8 mouse cellular contexts compared by ENCODE assay signal in the genomic region with DNA sequence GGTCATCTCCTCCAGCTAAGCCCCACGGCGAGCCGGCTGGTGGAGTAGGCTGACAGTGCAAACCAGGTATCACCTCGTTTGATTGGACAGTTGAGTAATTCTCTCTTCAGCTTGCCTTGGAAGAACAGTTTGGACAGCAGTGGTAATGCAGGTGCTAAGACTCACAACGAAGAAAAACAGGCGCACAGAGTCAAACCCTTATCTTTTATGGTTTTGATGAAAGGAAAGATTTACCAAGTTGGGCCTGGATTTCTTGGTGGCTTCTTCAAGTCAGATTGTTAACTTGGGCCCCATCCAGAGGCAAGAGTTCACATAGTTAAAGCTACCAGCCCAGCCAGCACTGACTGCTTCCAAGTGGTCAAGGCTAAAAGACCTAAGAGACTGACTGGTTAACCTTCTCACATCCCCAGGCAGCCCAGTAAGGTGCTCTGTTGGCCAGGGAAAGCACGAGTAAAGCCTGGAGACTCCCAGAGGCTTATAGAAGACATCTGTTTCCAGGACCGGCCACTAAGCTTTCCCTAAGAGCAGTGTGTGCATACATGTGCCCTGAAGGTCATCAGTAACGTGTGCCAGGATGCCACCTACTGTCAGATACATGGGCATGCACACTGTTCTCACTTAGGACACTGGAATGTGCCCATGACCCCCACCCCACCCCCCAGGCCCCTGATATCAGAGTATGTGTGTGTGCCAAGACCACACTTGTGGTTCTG.
DNase-seq lines count a peak whose midpoint lies in the region; ATAC-seq and TF ChIP-seq lines count a peak whose summit lies in the region.

No protein-coding gene starts in this region.

- 66% methylated on average over 9 of the region's 9 CpGs for WGBS in hindbrain, embryonic 13.5 days
- WGBS in hindbrain, embryonic 11.5 days, result 65% methylated on average over 9 of the region's 9 CpGs
- 57% methylated on average over 9 of the region's 9 CpGs for WGBS in hindbrain, postnatal 0 days

- peak; percentile 57 for TF ChIP-seq CTCF in hindbrain, postnatal 0 days (IDR thresholded peaks at IDR 0.05; ENCODE audit: low read depth)

- H3K36me3 ChIP-seq in hindbrain, embryonic 13.5 days, result no peaks in the 10 kb centered on the region
- H3K36me3 ChIP-seq in hindbrain, embryonic 11.5 days (ENCODE audit: control insufficient read depth, insufficient read depth, low read length), result no peaks in the 10 kb centered on the region
- no peaks in the 10 kb centered on the region for H3K36me3 ChIP-seq in hindbrain, postnatal 0 days (ENCODE audit: insufficient read depth, low read length)

- no peaks in the 10 kb centered on the region for H3K9me3 ChIP-seq in hindbrain, embryonic 13.5 days
- no peaks in the 10 kb centered on the region for H3K9me3 ChIP-seq in hindbrain, embryonic 11.5 days (ENCODE audit: control insufficient read depth, low read length)
- H3K9me3 ChIP-seq in hindbrain, postnatal 0 days (ENCODE audit: low read length), result no peaks in the 10 kb centered on the region

- peaks cover 21% of the 10 kb centered on the region for H3K4me1 ChIP-seq in hindbrain, embryonic 13.5 days (replicated peaks)
- 0 out of 2 replicates have a peak, but pooled peaks cover 2% of the 10 kb centered on the region for H3K4me1 ChIP-seq in hindbrain, embryonic 11.5 days (replicated peaks; ENCODE audit: control insufficient read depth, insufficient read depth, low read length)
- H3K4me1 ChIP-seq in hindbrain, postnatal 0 days (ENCODE audit: insufficient read depth, low read length), result peaks cover 10% of the 10 kb centered on the region; the same call in 1 of the 2 replicates

- no peak overlapping the region for H3K4me2 ChIP-seq in hindbrain, embryonic 13.5 days
- no peak overlapping the region for H3K4me2 ChIP-seq in hindbrain, embryonic 11.5 days (replicated peaks; ENCODE audit: low read depth, low read length)
- H3K4me2 ChIP-seq in hindbrain, postnatal 0 days (ENCODE audit: low read depth, low read length), result no peak overlapping the region

- DNase-seq in hindbrain, embryonic 11.5 days (ENCODE audit: low spot score), result no peak
- peak; percentile 69 for DNase-seq in adipocyte (ENCODE audit: low spot score)
- DNase-seq in hindbrain, postnatal 0 days (ENCODE audit: low spot score), result peak; percentile 71
- no peak for DNase-seq in spleen, adult 12 weeks (ENCODE audit: low spot score)
- DNase-seq in right cerebral cortex, adult 2 months (ENCODE audit: low spot score in 2 of 2), result no peak

- H3K27me3 ChIP-seq in hindbrain, embryonic 13.5 days, result no peaks in the 10 kb centered on the region
- H3K27me3 ChIP-seq in hindbrain, embryonic 11.5 days (ENCODE audit: control insufficient read depth, insufficient read depth, low read length), result no peaks in the 10 kb centered on the region
- H3K27me3 ChIP-seq in hindbrain, postnatal 0 days (ENCODE audit: insufficient read depth, low read length), result no peaks in the 10 kb centered on the region

- H3K9ac ChIP-seq in hindbrain, embryonic 13.5 days, result no peak overlapping the region
- H3K9ac ChIP-seq in hindbrain, embryonic 11.5 days (ENCODE audit: low read depth, low read length), result no peak overlapping the region
- no peak overlapping the region for H3K9ac ChIP-seq in hindbrain, postnatal 0 days (replicated peaks; ENCODE audit: low read length)

- H3K27ac ChIP-seq in hindbrain, embryonic 13.5 days, result 0 out of 2 replicates have a peak overlapping the region, but pooled peaks have one; percentile 35
- no peak overlapping the region for H3K27ac ChIP-seq in hindbrain, embryonic 11.5 days (ENCODE audit: low read depth, low read length)
- H3K27ac ChIP-seq in hindbrain, postnatal 0 days, result no peak overlapping the region

- no peak for ATAC-seq in hindbrain, embryonic 13.5 days (ENCODE audit: low FRiP score)
- ATAC-seq in hindbrain, embryonic 11.5 days (ENCODE audit: low FRiP score), result no peak
- peak; percentile 59 for ATAC-seq in hindbrain, postnatal 0 days
- ATAC-seq in megakaryocyte-erythroid progenitor cell, adult 5-6 weeks (replicated peaks; ENCODE audit: low FRiP score, low TSS enrichment, poor library complexity, severe bottlenecking), result peak; percentile 64
- no peak for ATAC-seq in inflammation-experienced regulatory T-cells, adult 6 months

- no peak overlapping the region for H3K4me3 ChIP-seq in hindbrain, embryonic 13.5 days
- no peak overlapping the region for H3K4me3 ChIP-seq in hindbrain, embryonic 11.5 days (ENCODE audit: low read depth, low read length)
- H3K4me3 ChIP-seq in hindbrain, postnatal 0 days (ENCODE audit: low read length), result no peak overlapping the region

Comparison
In these comparisons a context has a peak if more than half of its experiments do, and no peak if none do; other contexts are left out.
1. ATAC-seq: peak in hindbrain, postnatal 0 days (single experiment) and megakaryocyte-erythroid progenitor cell, adult 5-6 weeks (single experiment); none in hindbrain, embryonic 13.5 days (single experiment), hindbrain, embryonic 11.5 days (single experiment) and inflammation-experienced regulatory T-cells, adult 6 months (single experiment).
2. DNase-seq: peak in adipocyte (single experiment) and hindbrain, postnatal 0 days (single experiment); none in hindbrain, embryonic 11.5 days (single experiment), spleen, adult 12 weeks (single experiment) and right cerebral cortex, adult 2 months (0 of 2).